Mouse (Mus musculus) forebrain, embryonic 16.5 days (tissue): ENCODE data around the gene Rabif. TPM values are rescaled to one million over a fixed set of nuclear protein-coding genes. Genes with fewer than 3 reads are reported as not detected.
"Not testable (repeated sequence)": the region's sequence is repeated elsewhere in the genome, so short reads cannot be mapped to it uniquely, and the experiment has no call there.

Experiments
- ATAC-seq: fragments of 200-750 bp; cut with Nextera tagmentation; 2 replicates; pipeline ENCODE4 v1.8.0; 2017; ENCODE audit warnings: mild to moderate bottlenecking, moderate library complexity
- H3K27ac ChIP-seq: fragments of 300-500 bp; sonication (generic); 2 replicates; pipeline ENCODE4 v1.5.1; 2014; ENCODE audit warnings: low read length, control low read depth
- H3K27me3 ChIP-seq: fragments of 300-500 bp; sonication (generic); replicated peaks from 2 replicates; pipeline ENCODE4 v1.6.1; 2014; ENCODE audit warnings: low read length; ENCODE audit not compliant: control insufficient read depth, insufficient read depth
- H3K36me3 ChIP-seq: fragments of 300-500 bp; sonication (generic); 2 replicates; pipeline ENCODE4 v1.6.1; 2014; ENCODE audit not compliant: control insufficient read depth, insufficient read depth
- H3K4me1 ChIP-seq: fragments of 300-500 bp; sonication (generic); replicated peaks from 2 replicates; pipeline ENCODE4 v1.6.1; 2014; ENCODE audit warnings: low read length; ENCODE audit not compliant: control insufficient read depth, insufficient read depth
- H3K4me2 ChIP-seq: fragments of 300-500 bp; sonication (generic); 2 replicates; pipeline ENCODE4 v1.6.1; 2014; ENCODE audit warnings: mild to moderate bottlenecking, low read length, control low read depth
- H3K4me3 ChIP-seq: fragments of 300-500 bp; sonication (generic); replicated peaks from 2 replicates; pipeline ENCODE4 v1.5.1; 2014; ENCODE audit warnings: mild to moderate bottlenecking, low read length, control low read depth
- H3K9ac ChIP-seq: fragments of 300-500 bp; sonication (generic); replicated peaks from 2 replicates; pipeline ENCODE4 v1.6.1; 2014; ENCODE audit warnings: low read depth, low read length, control low read depth
- H3K9me3 ChIP-seq: fragments of 300-500 bp; sonication (generic); 2 replicates; pipeline ENCODE4 v1.6.1; 2016; ENCODE audit warnings: low read length; ENCODE audit not compliant: control insufficient read depth
- WGBS: fragments of 180-500 bp; shearing (Covaris S2); extraction: QIAGEN DNeasy Blood & Tissue Kit; methylation state at CpG from one replicate; pipeline ENCODE4 v1.1.7; 2014; 5-methylcytosine and 5-hydroxymethylcytosine counted together
- polyA plus RNA-seq: library from polyadenylated mRNA; unstranded; fragments of >200 nt; fragmentation: Nextera tagmentation; extraction: Ambion mirVana; gene quantifications from 2 replicates; pipeline ENCODE4 v1.2.1, GENCODE M21; 2015

The Rabif gene
- polyA plus RNA-seq, 1 experiment from 2014 or later = 63.0 TPM

- H3K27me3 ChIP-seq = no peaks in the 10 kb centered on the region
- no peaks in the 10 kb centered on the region for H3K4me1 ChIP-seq
- WGBS = 93% methylated on average over 8 of the region's 8 CpGs
- ATAC-seq = no peak
- peaks cover 11% of the 10 kb centered on the region for H3K36me3 ChIP-seq
- H3K27ac ChIP-seq = no peak overlapping the region
- H3K9me3 ChIP-seq = no peaks in the 10 kb centered on the region
- no peak overlapping the region for H3K9ac ChIP-seq
- no peak overlapping the region for H3K4me2 ChIP-seq
- H3K4me3 ChIP-seq = no peak overlapping the region
Measured at GRCm38 (mm10) chr1:134506201-134506600, 11.8 kb downstream of the Rabif start.

GRCm38 (mm10) chr1:134510018-134510417, 15.6 kb downstream of the Rabif start:
- no peak for ATAC-seq
- 61% methylated on average over 7 of the region's 7 CpGs for WGBS

GRCm38 (mm10) chr1:134512183-134512582, 17.7 kb downstream of the Rabif start:
- no peak overlapping the region for H3K4me2 ChIP-seq
- H3K27me3 ChIP-seq = peaks cover 11% of the 10 kb centered on the region; the same call in 1 of the 2 replicates
- 42% methylated on average over 4 of the region's 4 CpGs for WGBS
- no peak overlapping the region for H3K9ac ChIP-seq
- no peak overlapping the region for H3K4me3 ChIP-seq
- H3K9me3 ChIP-seq = no peaks in the 10 kb centered on the region
- no peak overlapping the region for H3K27ac ChIP-seq
- H3K36me3 ChIP-seq = no peaks in the 10 kb centered on the region
- H3K4me1 ChIP-seq = peaks cover 15% of the 10 kb centered on the region
- no peak for ATAC-seq

More at GRCm38 (mm10) chr1:134510018-134510417, 15.6 kb downstream of the Rabif start:
- H3K4me3 ChIP-seq = no peak overlapping the region
- no peak overlapping the region for H3K4me2 ChIP-seq
- no peak overlapping the region for H3K9ac ChIP-seq
- H3K4me1 ChIP-seq = peaks cover 8% of the 10 kb centered on the region
- H3K27ac ChIP-seq = no peak overlapping the region
- no peaks in the 10 kb centered on the region for H3K9me3 ChIP-seq
- H3K27me3 ChIP-seq = peaks cover 11% of the 10 kb centered on the region; the same call in 1 of the 2 replicates
- H3K36me3 ChIP-seq = peaks cover 11% of the 10 kb centered on the region

- Histone ChIP-seq H3K4me1 (peaks cover 15% of the 10 kb centered on the region), H3K27me3 (peaks cover 11% of the 10 kb centered on the region; the same call in 1 of the 2 replicates), H3K9ac (no peak overlapping the region), H3K4me3 (no peak overlapping the region), H3K36me3 (no peaks in the 10 kb centered on the region), H3K9me3 (no peaks in the 10 kb centered on the region), H3K27ac (no peak overlapping the region), H3K4me2 (no peak overlapping the region)
- no peak for ATAC-seq
- 48% methylated on average over 6 of the region's 6 CpGs for WGBS
Measured at GRCm38 (mm10) chr1:134512584-134512983, 18.1 kb downstream of the Rabif start.

- Histone ChIP-seq H3K4me1 (peaks cover 15% of the 10 kb centered on the region), H3K27me3 (peaks cover 11% of the 10 kb centered on the region; the same call in 1 of the 2 replicates), H3K4me3 (peak overlapping the region; percentile 41), H3K36me3 (no peaks in the 10 kb centered on the region), H3K27ac (no peak overlapping the region), H3K9ac (peak overlapping the region; percentile 54), H3K4me2 (peak overlapping the region; percentile 65), H3K9me3 (no peaks in the 10 kb centered on the region)
- 2% methylated on average over 38 of the region's 38 CpGs for WGBS
- ATAC-seq = no peak
Measured at GRCm38 (mm10) chr1:134513312-134513860, 18.9 kb downstream of the Rabif start.

- peak overlapping the region; percentile 41 for H3K4me3 ChIP-seq
- no peaks in the 10 kb centered on the region for H3K36me3 ChIP-seq
- no peaks in the 10 kb centered on the region for H3K9me3 ChIP-seq
- no peak overlapping the region for H3K9ac ChIP-seq
- H3K4me1 ChIP-seq = peaks cover 15% of the 10 kb centered on the region
- ATAC-seq = no peak
- peak overlapping the region; percentile 65 for H3K4me2 ChIP-seq
- WGBS = 36% methylated on average over 16 of the region's 16 CpGs
- no peak overlapping the region for H3K27ac ChIP-seq
- peaks cover 11% of the 10 kb centered on the region; the same call in 1 of the 2 replicates for H3K27me3 ChIP-seq
Measured at GRCm38 (mm10) chr1:134513876-134514590, 19.6 kb downstream of the Rabif start.

- Histone ChIP-seq H3K9me3 (no peaks in the 10 kb centered on the region), H3K4me2 (no peak overlapping the region), H3K9ac (no peak overlapping the region), H3K4me3 (no peak overlapping the region), H3K27ac (no peak overlapping the region), H3K27me3 (peaks cover 11% of the 10 kb centered on the region; the same call in 1 of the 2 replicates), H3K4me1 (peaks cover 15% of the 10 kb centered on the region), H3K36me3 (no peaks in the 10 kb centered on the region)
- 67% methylated on average over 2 of the region's 2 CpGs for WGBS
- ATAC-seq = no peak
Measured at GRCm38 (mm10) chr1:134515891-134516290, 21.4 kb downstream of the Rabif start.

GRCm38 (mm10) chr1:134516491-134517198, 22.2 kb downstream of the Rabif start:
- peaks cover 10% of the 10 kb centered on the region; the same call in 1 of the 2 replicates for H3K27me3 ChIP-seq
- 4% methylated on average over 4 of the region's 4 CpGs for WGBS
- no peak for ATAC-seq
- H3K36me3 ChIP-seq = no peaks in the 10 kb centered on the region
- no peak overlapping the region for H3K4me2 ChIP-seq
- H3K4me3 ChIP-seq = no peak overlapping the region
- H3K4me1 ChIP-seq = peaks cover 15% of the 10 kb centered on the region
- H3K27ac ChIP-seq = no peak overlapping the region
- H3K9ac ChIP-seq = no peak overlapping the region
- H3K9me3 ChIP-seq = no peaks in the 10 kb centered on the region

- WGBS = 94% methylated on average over 14 of the region's 14 CpGs
- H3K4me3 ChIP-seq, H3K9me3 ChIP-seq, H3K9ac ChIP-seq, H3K4me2 ChIP-seq, ATAC-seq, H3K36me3 ChIP-seq, H3K27me3 ChIP-seq, H3K27ac ChIP-seq: not testable (repeated sequence)
- peaks cover 15% of the 10 kb centered on the region for H3K4me1 ChIP-seq
Measured at GRCm38 (mm10) chr1:134517841-134518240, 23.4 kb downstream of the Rabif start.
